Mouse (Mus musculus): ENCODE data around the gene Rab17. TPM values are rescaled to one million over a fixed set of nuclear protein-coding genes. Genes with fewer than 3 reads are reported as not detected.

The Rab17 gene
- polyA plus RNA-seq, 1 experiment, result 1.0 TPM

GRCm38 (mm10) chr1:91003522-91004253 lies 34.2 kb upstream of the Rab17 start:
- Histone ChIP-seq H3K36me3 (ENCODE audit: control insufficient read depth, insufficient read depth, low read length, poor library complexity, severe bottlenecking) (no peaks in the 10 kb centered on the region), H3K4me1 (ENCODE audit: control insufficient read depth, insufficient read depth, low read length) (no peaks in the 10 kb centered on the region), H3K27ac (ENCODE audit: insufficient read depth, low read length) (no peak overlapping the region), H3K9ac (ENCODE audit: low read depth, poor library complexity, severe bottlenecking) (no peak overlapping the region), H3K4me3 (ENCODE audit: low read depth, low read length) (no peak overlapping the region), H3K9me3 (replicated peaks; ENCODE audit: control insufficient read depth, insufficient read depth, low read length, poor library complexity, severe bottlenecking) (no peaks in the 10 kb centered on the region), H3K27me3 (ENCODE audit: control insufficient read depth, insufficient read depth, low read length, poor library complexity, severe bottlenecking) (peaks cover 4% of the 10 kb centered on the region)
- TF ChIP-seq EP300 (IDR thresholded peaks at IDR 0.05; ENCODE audit: insufficient read depth, low read depth, low read length), result no peak

DNA sequence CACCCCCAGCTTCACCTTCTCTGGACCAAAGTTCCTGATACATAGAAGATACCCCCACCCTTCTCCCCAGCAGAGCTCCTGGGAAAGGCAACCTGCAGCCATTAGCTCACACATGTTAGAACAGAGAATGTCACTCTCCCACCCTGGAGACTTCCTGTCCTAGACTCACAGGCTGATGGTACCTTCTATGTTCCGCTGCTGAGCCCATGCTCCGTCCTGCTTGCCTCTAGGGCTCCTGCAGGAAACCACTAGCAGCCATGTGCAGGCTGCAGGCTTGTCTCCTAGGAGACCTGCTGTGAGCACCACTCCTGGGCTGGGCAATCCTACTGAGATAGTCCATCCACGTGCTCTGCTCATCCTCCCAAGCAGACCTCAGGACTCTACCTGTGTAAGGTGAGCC lies 33.2 kb upstream of the Rab17 start:
- TF ChIP-seq POLR2A (IDR thresholded peaks at IDR 0.05; ENCODE audit: insufficient read depth, low read length) (no peak), CTCF (IDR thresholded peaks at IDR 0.05; ENCODE audit: low read depth, low read length) (no peak), EP300 (IDR thresholded peaks at IDR 0.05; ENCODE audit: insufficient read depth, low read depth, low read length) (no peak)
- Histone ChIP-seq H3K36me3 (ENCODE audit: control insufficient read depth, insufficient read depth, low read length, poor library complexity, severe bottlenecking) (no peaks in the 10 kb centered on the region), H3K9me3 (replicated peaks; ENCODE audit: control insufficient read depth, insufficient read depth, low read length, poor library complexity, severe bottlenecking) (no peaks in the 10 kb centered on the region), H3K4me1 (ENCODE audit: control insufficient read depth, insufficient read depth, low read length) (no peaks in the 10 kb centered on the region), H3K9ac (ENCODE audit: low read depth, poor library complexity, severe bottlenecking) (no peak overlapping the region), H3K27ac (ENCODE audit: insufficient read depth, low read length) (no peak overlapping the region), H3K27me3 (ENCODE audit: control insufficient read depth, insufficient read depth, low read length, poor library complexity, severe bottlenecking) (peaks cover 10% of the 10 kb centered on the region), H3K4me3 (ENCODE audit: low read depth, low read length) (no peak overlapping the region)

DNA sequence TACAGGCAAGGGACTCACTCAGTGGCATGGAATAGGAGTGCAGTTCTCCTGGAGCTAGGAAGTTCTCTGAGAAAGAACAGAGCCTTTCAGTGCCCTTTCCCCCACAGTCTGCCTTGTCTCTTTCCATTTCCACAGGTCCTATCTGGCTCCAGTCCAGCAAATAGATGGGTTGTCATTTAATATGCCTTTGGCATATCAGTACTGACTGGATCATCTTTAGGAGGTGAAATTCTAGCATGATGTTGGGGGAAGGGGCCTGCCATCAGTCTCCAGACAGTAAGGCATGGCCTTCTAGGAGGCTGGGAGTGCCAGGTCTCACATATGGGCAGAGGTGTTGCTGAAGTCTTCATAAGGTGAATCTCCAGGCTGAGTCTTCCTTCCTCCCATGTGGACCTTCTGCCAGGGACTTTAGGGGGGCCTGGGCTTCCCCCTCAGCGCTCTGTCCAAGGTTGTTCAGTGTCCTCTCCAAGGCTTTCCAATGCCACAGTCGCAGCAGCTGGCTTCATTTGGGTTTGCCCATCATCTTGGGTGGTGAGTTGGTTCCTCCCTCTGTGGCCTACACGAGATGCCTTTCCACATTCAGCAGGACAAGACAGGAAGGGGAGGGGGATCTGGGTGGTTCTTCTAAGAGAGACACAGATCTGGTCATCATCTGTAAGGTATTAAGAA lies 32.5 kb upstream of the Rab17 start:
- H3K36me3 ChIP-seq (ENCODE audit: control insufficient read depth, insufficient read depth, low read length, poor library complexity, severe bottlenecking), result no peaks in the 10 kb centered on the region
- H3K9ac ChIP-seq (ENCODE audit: low read depth, poor library complexity, severe bottlenecking), result no peak overlapping the region
- peaks cover 10% of the 10 kb centered on the region for H3K27me3 ChIP-seq (ENCODE audit: control insufficient read depth, insufficient read depth, low read length, poor library complexity, severe bottlenecking)
- no peaks in the 10 kb centered on the region for H3K4me1 ChIP-seq (ENCODE audit: control insufficient read depth, insufficient read depth, low read length)
- H3K4me3 ChIP-seq (ENCODE audit: low read depth, low read length), result no peak overlapping the region
- no peaks in the 10 kb centered on the region for H3K9me3 ChIP-seq (replicated peaks; ENCODE audit: control insufficient read depth, insufficient read depth, low read length, poor library complexity, severe bottlenecking)
- TF ChIP-seq POLR2A (IDR thresholded peaks at IDR 0.05; ENCODE audit: insufficient read depth, low read length) (no peak), CTCF (IDR thresholded peaks at IDR 0.05; ENCODE audit: low read depth, low read length) (no peak), EP300 (IDR thresholded peaks at IDR 0.05; ENCODE audit: insufficient read depth, low read depth, low read length) (no peak)
- no peak overlapping the region for H3K27ac ChIP-seq (ENCODE audit: insufficient read depth, low read length)

GRCm38 (mm10) chr1:91001101-91001500 lies 31.6 kb upstream of the Rab17 start:
- no peak for TF ChIP-seq EP300 (IDR thresholded peaks at IDR 0.05; ENCODE audit: insufficient read depth, low read depth, low read length)
- no peak for TF ChIP-seq CTCF (IDR thresholded peaks at IDR 0.05; ENCODE audit: low read depth, low read length)
- TF ChIP-seq POLR2A (IDR thresholded peaks at IDR 0.05; ENCODE audit: insufficient read depth, low read length), result no peak
- H3K9me3 ChIP-seq (replicated peaks; ENCODE audit: control insufficient read depth, insufficient read depth, low read length, poor library complexity, severe bottlenecking), result no peaks in the 10 kb centered on the region
- no peak overlapping the region for H3K27ac ChIP-seq (ENCODE audit: insufficient read depth, low read length)
- H3K4me3 ChIP-seq (ENCODE audit: low read depth, low read length), result no peak overlapping the region
- H3K9ac ChIP-seq (ENCODE audit: low read depth, poor library complexity, severe bottlenecking), result no peak overlapping the region
- peaks cover 10% of the 10 kb centered on the region for H3K27me3 ChIP-seq (ENCODE audit: control insufficient read depth, insufficient read depth, low read length, poor library complexity, severe bottlenecking)
- H3K4me1 ChIP-seq (ENCODE audit: control insufficient read depth, insufficient read depth, low read length), result no peaks in the 10 kb centered on the region
- no peaks in the 10 kb centered on the region for H3K36me3 ChIP-seq (ENCODE audit: control insufficient read depth, insufficient read depth, low read length, poor library complexity, severe bottlenecking)

DNA sequence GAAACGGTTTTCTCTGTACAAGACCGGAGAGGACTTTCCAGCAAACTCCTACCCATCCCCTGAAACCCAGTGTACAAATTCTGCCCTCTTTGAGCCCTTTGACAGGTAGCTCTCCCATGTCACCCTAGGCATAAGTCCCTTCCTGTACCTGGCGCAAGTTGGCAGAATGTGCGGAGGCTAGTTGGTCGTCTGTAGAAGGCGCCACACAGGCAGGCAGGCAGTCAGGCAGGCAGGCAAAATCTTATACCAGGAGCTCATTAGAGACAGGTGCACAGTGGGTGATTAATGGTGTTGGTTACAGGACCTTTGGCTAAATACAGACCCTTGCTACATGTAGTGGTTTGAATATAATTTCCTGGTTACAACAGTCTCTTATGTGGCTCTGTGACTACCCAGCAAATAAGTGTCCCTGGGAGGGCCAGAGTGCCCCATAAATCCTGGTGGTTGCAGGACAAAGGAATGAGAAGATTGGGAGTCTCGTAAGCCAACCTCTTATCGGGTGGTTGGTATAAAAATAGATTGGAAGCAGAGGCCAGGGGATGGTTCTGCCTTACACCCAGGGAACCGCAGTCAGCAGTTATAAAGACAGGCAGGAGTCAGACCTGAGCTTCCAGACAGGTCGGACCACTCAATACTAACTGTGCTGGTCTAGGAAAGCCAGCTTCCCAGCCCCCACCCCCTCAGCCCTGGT lies 30.6 kb upstream of the Rab17 start:
- Histone ChIP-seq H3K27me3 (ENCODE audit: control insufficient read depth, insufficient read depth, low read length, poor library complexity, severe bottlenecking) (peaks cover 10% of the 10 kb centered on the region), H3K9ac (ENCODE audit: low read depth, poor library complexity, severe bottlenecking) (0 out of 2 replicates have a peak overlapping the region, but pooled peaks have one; percentile 79), H3K27ac (ENCODE audit: insufficient read depth, low read length) (no peak overlapping the region), H3K9me3 (replicated peaks; ENCODE audit: control insufficient read depth, insufficient read depth, low read length, poor library complexity, severe bottlenecking) (no peaks in the 10 kb centered on the region), H3K4me3 (ENCODE audit: low read depth, low read length) (no peak overlapping the region), H3K36me3 (ENCODE audit: control insufficient read depth, insufficient read depth, low read length, poor library complexity, severe bottlenecking) (no peaks in the 10 kb centered on the region), H3K4me1 (ENCODE audit: control insufficient read depth, insufficient read depth, low read length) (no peaks in the 10 kb centered on the region)
- no peak for TF ChIP-seq EP300 (IDR thresholded peaks at IDR 0.05; ENCODE audit: insufficient read depth, low read depth, low read length)
- TF ChIP-seq CTCF (IDR thresholded peaks at IDR 0.05; ENCODE audit: low read depth, low read length), result no peak
- TF ChIP-seq POLR2A (IDR thresholded peaks at IDR 0.05; ENCODE audit: insufficient read depth, low read length), result no peak
